Mouse (Mus musculus) heart, adult 2 months (tissue): ENCODE data around the gene Mgat5.
A peak's percentile ranks its signal among the peaks of the same experiment; 100 is the strongest.

Experiments used
- CTCF ChIP-seq: fragments of 200-600 bp; IDR thresholded peaks from 2 replicates; pipeline ENCODE4 v1.8.1; 2022; ENCODE audit warnings: antibody characterized with exemption, mild to moderate bottlenecking, moderate library complexity
- POLR2A ChIP-seq: fragments of 200-500 bp; IDR thresholded peaks from 2 replicates; pipeline ENCODE4 v1.6.1; 2011; ENCODE audit warnings: mild to moderate bottlenecking, low read depth, low read length, control low read depth; ENCODE audit not compliant: insufficient read depth

GRCm38 (mm10) chr1:127204817-127205485 lies at the start of gene Mgat5:
- TF ChIP-seq POLR2A (peak; percentile 66), CTCF (peak; percentile 46)
